Mouse (Mus musculus): ENCODE measurements around the gene Ttc26. TPM values are rescaled to one million over a fixed set of nuclear protein-coding genes. Genes with fewer than 3 reads are reported as not detected.

The Ttc26 gene
- polyA plus RNA-seq, 2 experiments from 2014 or later = not detected

DNA sequence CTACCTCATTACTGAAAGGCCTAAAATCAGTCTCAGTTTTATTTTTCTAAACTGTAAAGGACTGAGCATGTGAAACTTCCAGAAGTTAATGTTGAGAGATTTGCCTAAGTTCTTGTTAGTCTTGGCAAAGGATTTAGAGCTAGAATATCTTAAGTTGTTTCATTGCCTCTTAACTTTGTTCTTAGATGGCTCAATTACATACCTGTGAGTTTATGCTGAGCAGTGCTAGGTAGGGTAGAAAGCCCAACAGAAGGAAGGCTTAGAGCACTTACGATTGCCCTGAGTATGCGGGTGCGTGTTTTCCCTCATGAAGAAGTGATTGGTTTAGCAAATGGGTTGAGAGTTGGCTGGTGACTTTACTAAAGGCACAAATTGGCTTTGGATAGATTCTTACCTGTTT, 76.8 kb downstream of the Ttc26 start:
- no peak for ATAC-seq

DNA sequence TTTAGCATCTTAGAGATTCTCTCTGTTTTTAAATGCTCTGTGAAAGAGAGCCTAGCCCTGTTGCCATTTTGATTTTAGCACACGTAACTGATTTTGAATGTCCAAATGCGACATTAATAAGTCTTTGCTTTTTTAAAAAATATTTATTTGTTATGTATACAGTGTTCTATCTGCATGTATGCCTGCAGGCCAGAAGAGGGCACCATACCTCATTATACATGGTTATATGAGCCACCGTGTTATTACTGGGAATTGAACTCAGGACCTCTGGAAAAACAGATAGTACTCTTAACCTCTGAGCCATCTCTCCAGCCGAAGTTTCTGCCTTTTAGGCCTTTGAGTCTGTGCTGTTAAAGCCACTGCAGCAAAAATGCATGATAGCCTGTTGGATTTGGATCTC, 88.3 kb downstream of the Ttc26 start:
- no peak for ATAC-seq

Other genes starting within 250 kb of the Ttc26 start
- under 1 TPM in 1 of 2 experiments, not detected in 1; 0.08 TPM for gene D630045J12Rik, start 127.5 kb upstream of the Ttc26 start, polyA plus RNA-seq (2017; shearing (Covaris generic))
- gene Zc3hav1l, start 82.2 kb upstream of the Ttc26 start, polyA plus RNA-seq (2017; shearing (Covaris generic)) = under 1 TPM; 0.38 to 0.55 TPM
- gene Zc3hav1, start 26.9 kb upstream of the Ttc26 start, polyA plus RNA-seq (2017; shearing (Covaris generic)) = 100 to 1,000 TPM; 189 to 215 TPM
- gene Ubn2, start 52.5 kb downstream of the Ttc26 start, polyA plus RNA-seq (2017; shearing (Covaris generic)) = 10 to 100 TPM; 26.7 to 30.2 TPM
- 10 to 100 TPM; 56.6 to 59.6 TPM for gene Fmc1, start 152.0 kb downstream of the Ttc26 start, polyA plus RNA-seq (2017; shearing (Covaris generic))
- 100 to 1,000 TPM; 124 to 191 TPM for gene Luc7l2, start 169.9 kb downstream of the Ttc26 start, polyA plus RNA-seq (2017; shearing (Covaris generic))

All from CD4-positive, CD25-positive, alpha-beta regulatory T cell, adult 4 months (primary cell).